Mouse (Mus musculus) erythroblast, adult 5-6 weeks (primary cell): ENCODE results near the gene Nrtn. TPM values are rescaled to one million over a fixed set of nuclear protein-coding genes. Genes with fewer than 3 reads are reported as not detected.

Source experiments
- ATAC-seq: replicated peaks from 2 replicates; pipeline ENCODE4 v1.8.0; 2016; ENCODE audit warnings: moderate number of reproducible peaks, mild to moderate bottlenecking, moderate TSS enrichment, inconsistent platforms; ENCODE audit not compliant: poor library complexity, low FRiP score, severe bottlenecking
- total RNA-seq, 2 experiments: library from RNA; stranded (forward) in 1 of 2; stranded (reverse) in 1 of 2; fragments of 150-400 nt in 1 of 2; fragments of 200-764, 138-1000 nt in 1 of 2; gene quantifications; 2 replicates each; pipeline versions ENCODE4 v1.2.3 to v1.2.4; 2015 to 2017; ENCODE audit warnings: low replicate concordance in 2 of 2

The Nrtn gene
- total RNA-seq, 2 experiments from 2014 or later: 0.51 TPM; not detected in 1

DNA sequence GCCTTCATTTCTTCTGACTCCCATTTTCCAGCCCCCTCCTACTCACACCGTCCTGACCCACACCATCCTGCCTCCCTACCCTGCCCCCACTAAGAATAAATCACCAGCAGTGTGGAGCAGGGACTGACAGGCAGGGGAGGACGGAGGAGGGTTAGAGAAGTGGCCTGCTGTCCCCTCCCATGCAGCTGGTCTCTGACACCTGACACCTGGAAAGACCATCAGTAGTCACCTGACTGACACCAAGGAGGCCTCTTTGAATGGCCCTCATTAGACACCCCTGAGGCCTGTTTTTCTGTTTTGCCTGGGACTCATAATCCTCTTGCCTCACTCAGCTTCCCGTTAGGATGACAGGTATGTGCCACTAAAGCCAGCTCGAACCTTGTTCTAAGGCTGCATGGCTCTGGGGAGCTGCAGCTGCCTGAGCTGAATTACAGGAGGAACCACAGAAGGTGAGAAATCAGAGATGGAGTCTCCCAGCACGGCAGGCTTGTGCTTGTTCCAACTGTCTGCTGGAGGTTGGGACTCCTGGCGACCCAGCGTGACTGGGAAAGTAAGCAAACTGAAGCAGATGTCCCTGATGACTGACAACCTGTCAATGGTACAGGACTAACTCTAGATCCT, 30.2 kb downstream of the Nrtn start:
- ATAC-seq: no peak

- ATAC-seq: no peak
Observed at GRCm38 (mm10) chr17:56723419-56724161, 33.7 kb downstream of the Nrtn start.

DNA sequence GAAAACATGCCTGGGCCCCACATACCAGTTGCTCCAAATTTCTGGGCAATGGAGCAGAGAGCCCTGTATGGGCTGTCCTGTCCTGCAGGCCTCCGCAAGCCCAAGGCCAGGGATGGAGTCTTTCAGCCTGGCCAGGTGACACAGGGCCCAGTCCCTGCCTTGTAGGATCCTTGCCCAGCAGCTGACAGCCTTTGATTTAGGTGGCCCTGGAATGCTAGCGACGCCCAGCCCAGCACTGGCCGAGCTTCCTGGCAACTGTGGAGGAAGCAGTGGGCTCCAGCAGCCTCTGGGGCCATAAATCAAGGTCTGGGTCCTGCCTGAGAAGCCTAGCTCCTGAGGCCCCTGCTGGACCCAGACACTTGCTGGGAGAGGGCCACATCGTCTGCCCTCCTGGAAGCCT, 34.9 kb downstream of the Nrtn start:
- no peak for ATAC-seq

GRCm38 (mm10) chr17:56717363-56718058, 39.8 kb downstream of the Nrtn start, which contains the start of the genes Ndufa11 and Vmac:
Gene Ndufa11 (plus strand): TSS chr17:56717767.
Gene Vmac (minus strand): TSS chr17:56718022.
- peak; percentile 75 for ATAC-seq

GRCm38 (mm10) chr17:56716655-56717362, 40.5 kb downstream of the Nrtn start:
- peak; percentile 86 for ATAC-seq

- ATAC-seq: no peak
Observed at GRCm38 (mm10) chr17:56715914-56716654, 41.2 kb downstream of the Nrtn start.

DNA sequence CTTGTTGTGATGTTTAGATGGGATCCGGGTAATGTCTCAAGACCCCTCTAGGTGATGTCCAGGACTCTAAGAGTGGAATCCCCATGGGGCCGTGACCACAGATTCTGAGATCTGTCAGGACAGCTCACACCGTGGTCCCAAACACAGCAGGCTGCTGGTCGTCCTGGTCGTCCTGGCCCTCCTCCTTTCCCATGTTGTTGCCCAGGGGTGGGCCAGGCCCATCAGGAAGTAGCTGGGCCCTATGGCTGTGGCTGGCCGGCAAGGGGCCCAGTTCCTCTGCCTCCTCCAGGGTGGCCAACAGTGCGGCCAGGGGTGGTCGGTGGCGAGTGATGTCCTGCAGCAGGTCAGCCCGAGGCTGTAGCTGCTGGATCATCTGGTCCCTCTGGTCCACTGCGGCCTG, 42.0 kb downstream of the Nrtn start:
- no peak for ATAC-seq

GRCm38 (mm10) chr17:56709708-56710107, 47.6 kb downstream of the Nrtn start:
- ATAC-seq: no peak

- ATAC-seq: no peak
Observed at GRCm38 (mm10) chr17:56708692-56709091, 48.6 kb downstream of the Nrtn start.

- ATAC-seq: no peak
Observed at GRCm38 (mm10) chr17:56706515-56706914, 50.8 kb downstream of the Nrtn start.

GRCm38 (mm10) chr17:56703038-56703437, 54.3 kb downstream of the Nrtn start:
- ATAC-seq: no peak

Other genes starting within 250 kb of the Nrtn start
- not detected in 2 replicates for gene Znrf4, start 245.1 kb downstream of the Nrtn start, total RNA-seq (2015; ENCODE audit: low replicate concordance)
- gene Znrf4, start 245.1 kb downstream of the Nrtn start, total RNA-seq (2017; ENCODE audit: low replicate concordance): not detected in 2 replicates
- 1.5 and 2.5 TPM in 2 replicates for gene Gm20219, start 203.1 kb downstream of the Nrtn start, total RNA-seq (2015; ENCODE audit: low replicate concordance)
- 0.84 and 1.5 TPM in 2 replicates for gene Gm20219, start 203.1 kb downstream of the Nrtn start, total RNA-seq (2017; ENCODE audit: low replicate concordance)
- gene Safb2, start 172.9 kb downstream of the Nrtn start, total RNA-seq (2015; ENCODE audit: low replicate concordance): 71.9 and 87.0 TPM in 2 replicates
- 316 and 354 TPM in 2 replicates for gene Safb2, start 172.9 kb downstream of the Nrtn start, total RNA-seq (2017; ENCODE audit: low replicate concordance)
- gene Safb, start 172.7 kb downstream of the Nrtn start, total RNA-seq (2015; ENCODE audit: low replicate concordance): 36.9 and 61.2 TPM in 2 replicates
- 116 and 186 TPM in 2 replicates for gene Safb, start 172.7 kb downstream of the Nrtn start, total RNA-seq (2017; ENCODE audit: low replicate concordance)
- gene 2410015M20Rik, start 147.8 kb downstream of the Nrtn start, total RNA-seq (2015; ENCODE audit: low replicate concordance): 16.3 and 18.6 TPM in 2 replicates
- 16.2 and 50.3 TPM in 2 replicates for gene 2410015M20Rik, start 147.8 kb downstream of the Nrtn start, total RNA-seq (2017; ENCODE audit: low replicate concordance)
- 298 and 319 TPM in 2 replicates for gene Rpl36, start 144.1 kb downstream of the Nrtn start, total RNA-seq (2015; ENCODE audit: low replicate concordance)
- 323 TPM in 2 replicates for gene Rpl36, start 144.1 kb downstream of the Nrtn start, total RNA-seq (2017; ENCODE audit: low replicate concordance)
- 4.2 and 5.0 TPM in 2 replicates for gene Lonp1, start 130.6 kb downstream of the Nrtn start, total RNA-seq (2015; ENCODE audit: low replicate concordance)
- gene Lonp1, start 130.6 kb downstream of the Nrtn start, total RNA-seq (2017; ENCODE audit: low replicate concordance): 13.0 and 13.5 TPM in 2 replicates
- gene Catsperd, start 129.4 kb downstream of the Nrtn start, total RNA-seq (2015; ENCODE audit: low replicate concordance): not detected in 2 replicates
- gene Catsperd, start 129.4 kb downstream of the Nrtn start, total RNA-seq (2017; ENCODE audit: low replicate concordance): not detected in 2 replicates
- 6.1 and 11.7 TPM in 2 replicates for gene Ranbp3, start 84.2 kb downstream of the Nrtn start, total RNA-seq (2015; ENCODE audit: low replicate concordance)
- 18.0 and 25.0 TPM in 2 replicates for gene Ranbp3, start 84.2 kb downstream of the Nrtn start, total RNA-seq (2017; ENCODE audit: low replicate concordance)
- gene Ndufa11, start 39.8 kb downstream of the Nrtn start, total RNA-seq (2015; ENCODE audit: low replicate concordance): 17.7 and 29.7 TPM in 2 replicates
- gene Ndufa11, start 39.8 kb downstream of the Nrtn start, total RNA-seq (2017; ENCODE audit: low replicate concordance): 21.3 and 29.1 TPM in 2 replicates
- 0.38 and 1.0 TPM in 2 replicates for gene Vmac, start 39.5 kb downstream of the Nrtn start, total RNA-seq (2015; ENCODE audit: low replicate concordance)
- gene Vmac, start 39.5 kb downstream of the Nrtn start, total RNA-seq (2017; ENCODE audit: low replicate concordance): 1.4 and 8.3 TPM in 2 replicates
- gene Dus3l, start 7.2 kb upstream of the Nrtn start, total RNA-seq (2015; ENCODE audit: low replicate concordance): 0.84 and 5.6 TPM in 2 replicates
- gene Dus3l, start 7.2 kb upstream of the Nrtn start, total RNA-seq (2017; ENCODE audit: low replicate concordance): 5.4 and 5.9 TPM in 2 replicates
- not detected in 2 replicates for gene Prr22, start 12.7 kb upstream of the Nrtn start, total RNA-seq (2015; ENCODE audit: low replicate concordance)
- gene Prr22, start 12.7 kb upstream of the Nrtn start, total RNA-seq (2017; ENCODE audit: low replicate concordance): not detected in 2 replicates
- 21.5 and 25.7 TPM in 2 replicates for gene Rfx2, start 73.5 kb upstream of the Nrtn start, total RNA-seq (2015; ENCODE audit: low replicate concordance)
- gene Rfx2, start 73.5 kb upstream of the Nrtn start, total RNA-seq (2017; ENCODE audit: low replicate concordance): 26.1 and 39.6 TPM in 2 replicates
- gene Acsbg2, start 116.9 kb upstream of the Nrtn start, total RNA-seq (2015; ENCODE audit: low replicate concordance): not detected in 2 replicates
- not detected in 2 replicates for gene Acsbg2, start 116.9 kb upstream of the Nrtn start, total RNA-seq (2017; ENCODE audit: low replicate concordance)
- gene 1700061G19Rik, start 117.9 kb upstream of the Nrtn start, total RNA-seq (2015; ENCODE audit: low replicate concordance): not detected in 2 replicates
- gene 1700061G19Rik, start 117.9 kb upstream of the Nrtn start, total RNA-seq (2017; ENCODE audit: low replicate concordance): not detected in 2 replicates
- 2.1 and 4.4 TPM in 2 replicates for gene Mllt1, start 177.9 kb upstream of the Nrtn start, total RNA-seq (2015; ENCODE audit: low replicate concordance)
- 1.3 and 3.5 TPM in 2 replicates for gene Mllt1, start 177.9 kb upstream of the Nrtn start, total RNA-seq (2017; ENCODE audit: low replicate concordance)
- gene Acer1, start 224.6 kb upstream of the Nrtn start, total RNA-seq (2015; ENCODE audit: low replicate concordance): not detected in 2 replicates
- not detected in 2 replicates for gene Acer1, start 224.6 kb upstream of the Nrtn start, total RNA-seq (2017; ENCODE audit: low replicate concordance)
- 4.6 and 13.8 TPM in 2 replicates for gene Clpp, start 232.8 kb upstream of the Nrtn start, total RNA-seq (2015; ENCODE audit: low replicate concordance)
- 6.6 and 9.6 TPM in 2 replicates for gene Clpp, start 232.8 kb upstream of the Nrtn start, total RNA-seq (2017; ENCODE audit: low replicate concordance)
- gene Alkbh7, start 239.8 kb upstream of the Nrtn start, total RNA-seq (2015; ENCODE audit: low replicate concordance): not detected in 2 replicates
- gene Alkbh7, start 239.8 kb upstream of the Nrtn start, total RNA-seq (2017; ENCODE audit: low replicate concordance): 2.5 and 8.9 TPM in 2 replicates
- gene Pspn, start 242.5 kb upstream of the Nrtn start, total RNA-seq (2015; ENCODE audit: low replicate concordance): not detected in 2 replicates
- gene Pspn, start 242.5 kb upstream of the Nrtn start, total RNA-seq (2017; ENCODE audit: low replicate concordance): 1.5 TPM in 1 of 2 replicates, not detected in the other